Mouse (Mus musculus): ENCODE measurements around the gene Gm48552. TPM values are rescaled to one million over a fixed set of nuclear protein-coding genes. Genes with fewer than 3 reads are reported as not detected.
A peak's percentile ranks its signal among the peaks of the same experiment; 100 is the strongest.

The Gm48552 gene
- total and polyA plus RNA-seq, 3 experiments: 0.46 to 1.1 (median 0.98) TPM

GRCm38 (mm10) chr10:81342686-81343505 lies 45.9 kb upstream of the Gm48552 start, which contains the start of gene Gipc3:
Gene Gipc3 (minus strand): TSS chr10:81343266.
- no peak within 1 kb of the TSS for H3K27ac ChIP-seq (ENCODE audit: insufficient read depth, low read depth)
- dilution Hi-C loops (cut with MboI; ENCODE audit: extremely low pct_ligation_motif_present, extremely low pct_unique_long_range_greater_than_20kb, low sequenced_read_pairs) (no loop called here), in situ Hi-C loops (cut with MboI; ENCODE audit: low pct_ligation_motif_present, low pct_unique_long_range_greater_than_20kb, low sequenced_read_pairs) (loop anchor here (5.0 kb wide), 1 partner anchor 51 kb away; the partner anchor contains the start of genes Pip5k1c and Tjp3)
- H3K9ac ChIP-seq (ENCODE audit: insufficient read depth, low read depth): peak within 1 kb of the TSS; percentile 34
- H3K36me3 ChIP-seq (replicated peaks in 1 of 2; ENCODE audit: control insufficient read depth in 1 of 2, insufficient read depth in 1 of 2, low read length in 1 of 2): peaks cover 16 to 27% of the 10 kb centered on the region in 2 experiments
- H3K27me3 ChIP-seq (replicated peaks): peaks cover 24% of the 10 kb centered on the region
- H3K4me3 ChIP-seq (replicated peaks in 1 of 3; ENCODE audit: low read depth in 2 of 3, low read length in 2 of 3, poor library complexity in 1 of 3): peak within 1 kb of the TSS; percentile 15 to 55 (median 41)
- DNase-seq (ENCODE audit: extremely low read depth): no peak
- peaks cover 0 to 25% of the 10 kb centered on the region in 2 experiments; a peak in 2 of 4 replicates for H3K4me1 ChIP-seq (ENCODE audit: control insufficient read depth in 1 of 2, insufficient read depth in 2 of 2)
- H3K79me2 ChIP-seq (replicated peaks; ENCODE audit: control insufficient read depth, extremely low read depth, insufficient read depth, poor library complexity, severe bottlenecking): no peaks in the 10 kb centered on the region
- H3K9me3 ChIP-seq (replicated peaks; ENCODE audit: low read length): no peaks in the 10 kb centered on the region
- H3K4me2 ChIP-seq (ENCODE audit: insufficient read depth, low read depth, poor library complexity, severe bottlenecking): peak within 1 kb of the TSS; percentile 98
- TF ChIP-seq USF1 (IDR thresholded peaks at IDR 0.05; ENCODE audit: low read depth, low read length): no peak
- TF ChIP-seq MAFK (IDR thresholded peaks at IDR 0.05; ENCODE audit: insufficient replicate concordance, low read length): no peak
- TF ChIP-seq ZC3H11A (IDR thresholded peaks at IDR 0.05; ENCODE audit: low read depth, low read length): no peak
- TF ChIP-seq ELF1 (IDR thresholded peaks at IDR 0.05; ENCODE audit: low read depth, low read length): 0 out of 2 replicates have a peak, but pooled peaks have one; percentile 12
- no peak for TF ChIP-seq RCOR1 (conservative IDR thresholded peaks at IDR 0.05; ENCODE audit: low read depth, low read length)
- no peak for TF ChIP-seq MYC (IDR thresholded peaks at IDR 0.05; ENCODE audit: low read depth, low read length)
- peak; percentile 46; the same call in 1 of the 2 replicates for TF ChIP-seq IRF4 (IDR thresholded peaks at IDR 0.05; ENCODE audit: low read depth, low read length)
- no peak for TF ChIP-seq SMC3 (IDR thresholded peaks at IDR 0.05; ENCODE audit: low read depth, low read length)
- TF ChIP-seq MAZ (IDR thresholded peaks at IDR 0.05; ENCODE audit: low read depth, low read length): peak; percentile 25; the same call in 1 of the 2 replicates
- TF ChIP-seq PAX5 (IDR thresholded peaks at IDR 0.05; ENCODE audit: low read length): no peak
- TF ChIP-seq ZMIZ1 (IDR thresholded peaks at IDR 0.05; ENCODE audit: low read depth, low read length): no peak
- TF ChIP-seq MEF2A (IDR thresholded peaks at IDR 0.05; ENCODE audit: borderline replicate concordance, low read depth, low read length): 0 out of 2 replicates have a peak, but pooled peaks have one; percentile 16
- TF ChIP-seq TCF12 (IDR thresholded peaks at IDR 0.05; ENCODE audit: low read depth, low read length): peak; percentile 51; the same call in 1 of the 2 replicates
- TF ChIP-seq ETS1 (conservative IDR thresholded peaks at IDR 0.05; ENCODE audit: low read depth, low read length): 0 out of 2 replicates have a peak, but pooled peaks have one; percentile 14
- TF ChIP-seq NRF1 (IDR thresholded peaks at IDR 0.05; ENCODE audit: low read depth, low read length): no peak
- peak; percentile 94 for TF ChIP-seq UBTF (IDR thresholded peaks at IDR 0.05; ENCODE audit: low read depth, low read length)
- no peak for TF ChIP-seq GABPA (IDR thresholded peaks at IDR 0.05; ENCODE audit: insufficient replicate concordance, low read depth, low read length)
